Mouse (Mus musculus): ENCODE results near the gene S1pr5. TPM values are rescaled to one million over a fixed set of nuclear protein-coding genes. Genes with fewer than 3 reads are reported as not detected.
"Not testable (repeated sequence)": the region's sequence is repeated elsewhere in the genome, so short reads cannot be mapped to it uniquely, and the experiment has no call there.

The S1pr5 gene
- total RNA-seq, 2 experiments from 2014 or later = 0.09 to 0.12 TPM

DNA sequence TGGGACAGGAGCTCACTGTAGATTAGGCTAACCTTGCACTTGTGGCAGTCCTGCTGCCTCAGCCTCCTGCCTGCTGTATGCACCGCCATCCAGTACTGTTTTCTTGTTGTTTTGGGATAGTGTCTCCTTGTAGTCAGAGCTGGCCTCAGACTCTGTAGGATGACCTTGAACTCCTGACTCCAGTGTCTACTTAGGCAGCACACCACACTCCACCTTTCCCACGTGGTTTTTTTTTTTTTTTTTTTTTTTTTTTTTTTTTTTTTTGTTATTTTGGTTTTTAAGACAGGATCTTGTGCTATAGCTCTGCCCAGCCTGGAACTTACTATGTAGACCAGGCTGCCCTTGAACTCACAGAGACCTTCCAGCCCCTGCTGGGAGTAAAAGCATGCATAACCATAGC is 39.6 kb downstream of the S1pr5 start:
- DNase-seq (ENCODE audit: low spot score) = no peak

DNA sequence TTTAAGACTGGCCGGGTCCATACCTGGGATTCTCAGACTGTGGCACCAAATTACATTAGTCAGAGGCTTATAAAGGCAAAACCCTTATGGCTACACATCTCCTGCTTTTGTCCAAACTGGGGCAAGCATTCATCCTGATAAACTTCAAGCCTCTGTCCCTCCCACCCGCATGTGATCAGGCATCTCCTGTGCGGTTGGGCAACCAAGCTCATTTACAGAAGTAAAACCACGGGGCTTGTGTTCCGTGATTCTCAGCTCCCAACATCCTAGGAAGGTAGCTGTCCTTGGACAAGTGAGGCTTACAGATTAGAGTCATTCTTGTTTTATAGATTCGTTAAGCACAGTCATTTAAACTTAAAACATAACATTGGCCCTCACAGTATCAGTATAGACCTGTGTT is 41.4 kb downstream of the S1pr5 start:
- no peak for DNase-seq (ENCODE audit: low spot score)

GRCm38 (mm10) chr9:21204528-21205272 is 43.5 kb downstream of the S1pr5 start:
- DNase-seq (ENCODE audit: low spot score) = no peak

DNA sequence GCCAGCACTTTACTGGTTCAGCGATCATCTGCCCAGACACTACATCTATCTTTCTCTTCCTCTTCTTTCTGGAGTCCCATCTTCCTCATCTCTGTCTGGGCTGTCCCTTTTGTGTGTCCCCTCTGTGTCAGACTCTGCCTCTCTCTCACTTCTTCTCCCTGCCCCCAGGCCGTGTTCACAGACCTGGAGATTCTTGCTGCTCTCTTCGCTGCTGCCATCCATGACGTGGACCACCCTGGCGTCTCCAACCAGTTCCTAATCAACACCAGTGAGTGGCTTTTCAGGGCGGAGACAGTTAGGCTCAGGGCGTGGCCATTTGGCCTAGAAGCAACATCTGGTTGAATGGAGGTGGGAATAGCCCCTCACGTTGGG is 44.1 kb downstream of the S1pr5 start:
- no peak for DNase-seq (ENCODE audit: low spot score)

GRCm38 (mm10) chr9:21198960-21199359 is 49.3 kb downstream of the S1pr5 start:
- DNase-seq (ENCODE audit: low spot score) = no peak

- no peak for DNase-seq (ENCODE audit: low spot score)
These were observed 50.3 kb downstream of the S1pr5 start for GRCm38 (mm10) chr9:21197981-21198380.

DNA sequence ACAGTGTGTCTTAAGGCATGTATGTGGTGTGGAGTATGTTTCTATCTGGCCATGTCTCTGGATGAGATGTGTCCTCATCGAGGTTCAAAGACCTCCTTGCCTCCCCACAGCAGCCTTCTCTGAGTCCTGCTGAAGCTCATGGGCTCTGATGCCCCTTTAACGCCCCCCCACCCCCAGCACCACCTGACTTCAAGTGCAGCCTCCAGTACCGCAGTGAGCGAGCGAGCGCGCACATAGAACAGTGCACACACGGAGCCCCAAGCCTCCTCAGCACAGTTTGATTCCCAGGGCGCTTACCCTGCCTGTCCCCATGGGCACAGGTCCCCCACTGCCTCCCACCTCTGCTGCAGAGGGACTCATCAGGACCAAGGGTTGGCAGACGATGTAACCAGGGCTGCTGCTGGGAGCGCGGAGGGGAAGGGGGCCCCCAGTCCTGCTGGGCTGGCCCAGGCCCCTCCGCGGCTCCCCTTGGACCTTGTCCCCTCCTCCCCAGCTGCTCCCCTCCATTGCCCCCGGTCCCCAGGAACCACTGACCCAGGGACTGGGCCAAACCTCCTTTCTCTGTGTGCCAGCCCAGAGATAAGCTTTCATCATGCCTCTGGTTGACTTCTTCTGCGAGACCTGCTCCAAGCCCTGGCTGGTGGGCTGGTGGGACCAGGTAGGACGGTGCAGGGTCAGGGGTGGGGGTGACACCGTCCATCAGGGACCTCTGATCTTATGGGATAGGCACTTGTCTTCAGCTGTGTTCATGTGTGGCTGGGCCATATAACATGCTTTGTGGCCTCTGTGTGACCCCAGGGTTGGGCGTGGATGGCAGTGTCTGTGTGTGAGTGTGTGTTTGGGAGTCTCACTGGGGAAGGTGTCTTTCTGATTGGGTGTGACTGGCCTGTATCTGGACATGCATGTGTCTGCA is 51.5 kb downstream of the S1pr5 start:
- DNase-seq (ENCODE audit: low spot score) = no peak

DNA sequence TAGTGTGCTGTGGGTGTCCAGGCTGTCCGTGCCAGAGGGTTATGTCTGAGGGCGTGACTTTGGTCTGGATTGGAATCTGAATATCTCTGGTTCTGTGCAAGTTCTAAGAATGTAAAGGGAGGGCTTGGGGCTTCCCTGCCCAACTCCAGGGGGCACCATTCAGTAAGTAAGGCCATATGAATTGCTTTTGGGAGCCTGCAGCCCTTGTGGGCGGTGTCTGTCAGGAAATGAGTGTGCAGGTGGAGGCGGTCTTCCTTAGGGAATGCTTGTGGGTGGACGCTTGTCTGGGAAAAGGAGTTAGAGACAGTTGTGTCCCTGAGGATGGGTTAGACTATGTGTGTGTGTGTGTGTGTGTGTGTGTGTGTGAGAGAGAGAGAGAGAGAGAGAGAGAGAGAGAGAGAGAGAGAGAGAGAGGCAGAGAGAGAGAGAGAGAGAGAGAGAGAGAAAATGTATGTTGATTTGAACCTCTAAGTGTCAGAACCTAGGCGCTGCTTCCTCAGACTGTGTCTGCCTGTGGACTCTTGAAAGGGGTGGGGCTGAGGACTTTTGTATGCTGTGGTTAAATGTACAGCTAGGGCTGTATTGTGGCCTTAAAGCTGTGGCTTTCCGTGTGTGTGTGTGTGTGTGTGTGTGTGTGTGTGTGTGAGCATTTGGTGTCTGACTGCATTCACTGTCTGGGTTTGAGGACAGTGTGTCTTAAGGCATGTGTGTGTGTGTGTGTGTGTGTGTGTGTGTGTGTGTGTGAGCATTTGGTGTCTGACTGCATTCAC is 52.3 kb downstream of the S1pr5 start:
- DNase-seq (ENCODE audit: low spot score) = not testable (repeated sequence)

DNA sequence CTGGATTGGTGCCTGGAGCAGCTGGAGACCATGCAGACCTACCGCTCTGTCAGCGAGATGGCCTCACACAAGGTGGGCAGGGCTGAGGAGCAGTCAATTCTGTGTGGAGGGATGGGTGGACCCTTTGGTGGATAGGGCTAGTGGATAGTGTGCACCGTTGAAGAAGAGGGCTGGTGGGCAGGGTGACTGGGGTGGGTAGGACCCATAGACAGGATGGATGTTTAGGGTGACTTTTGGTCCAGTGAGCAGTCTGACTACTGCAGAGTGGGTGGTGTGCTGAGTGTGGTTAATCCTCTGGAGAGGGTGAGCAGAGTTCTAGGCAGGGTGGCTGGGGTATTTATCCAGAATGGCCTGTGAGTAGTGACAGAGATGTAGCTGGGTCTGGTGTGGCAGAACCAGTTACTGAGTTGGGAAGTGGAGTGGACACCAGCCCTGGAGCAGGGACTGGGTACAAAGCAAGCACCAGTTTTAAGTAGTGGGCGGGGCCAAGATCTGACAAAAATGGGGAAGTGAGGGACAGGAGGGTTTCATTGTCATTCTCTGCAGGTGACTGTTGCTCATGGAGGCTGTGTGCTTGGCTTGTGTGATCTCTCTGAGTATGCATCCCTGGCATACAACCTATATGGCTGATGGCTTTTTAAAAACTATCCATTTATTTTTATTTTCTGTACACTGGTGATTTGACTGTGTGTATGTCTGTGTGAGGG is 53.3 kb downstream of the S1pr5 start:
- no peak for DNase-seq (ENCODE audit: low spot score)

DNA sequence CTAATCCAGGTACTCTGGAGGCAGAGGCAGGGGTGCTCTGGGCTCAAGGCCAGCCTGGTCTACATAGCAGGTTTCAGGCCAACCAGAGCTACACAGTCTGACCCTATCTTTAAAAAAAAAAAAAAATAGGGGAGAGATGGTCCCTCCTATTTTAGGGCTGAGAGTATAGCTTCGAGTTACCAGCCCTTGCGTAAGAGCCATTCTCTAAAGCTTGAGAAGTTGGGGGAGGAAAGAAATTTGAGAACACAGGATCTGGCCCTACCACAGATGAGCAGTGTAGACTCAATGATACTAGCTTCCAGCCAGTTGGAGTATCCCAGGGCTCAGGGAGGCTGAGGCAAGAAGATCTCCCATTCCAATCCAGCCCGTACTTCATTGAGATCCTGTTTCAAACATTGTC is 54.5 kb downstream of the S1pr5 start:
- no peak for DNase-seq (ENCODE audit: low spot score)

Other genes starting within 250 kb of the S1pr5 start
- gene Mrpl4, start 245.7 kb downstream of the S1pr5 start, total RNA-seq (2021) = 10 to 100 TPM; 57.9 to 58.8 TPM
- gene Icam1, start 232.5 kb downstream of the S1pr5 start, total RNA-seq (2021) = 1 to 10 TPM; 1.6 to 3.0 TPM
- gene Icam4, start 219.1 kb downstream of the S1pr5 start, total RNA-seq (2021) = 1 to 10 TPM; 1.4 to 2.8 TPM
- not detected for gene Icam5, start 216.4 kb downstream of the S1pr5 start, total RNA-seq (2021)
- not detected for gene Zglp1, start 181.3 kb downstream of the S1pr5 start, total RNA-seq (2021)
- gene Gm49373, start 175.3 kb downstream of the S1pr5 start, total RNA-seq (2021) = under 1 TPM; 0.17 to 0.34 TPM
- gene Fdx1l, start 174.8 kb downstream of the S1pr5 start, total RNA-seq (2021) = 10 to 100 TPM; 46.9 to 48.4 TPM
- under 1 TPM; 0.43 to 0.64 TPM for gene Gm38431, start 156.4 kb downstream of the S1pr5 start, total RNA-seq (2021)
- gene Raver1, start 156.4 kb downstream of the S1pr5 start, total RNA-seq (2021) = 10 to 100 TPM; 16.8 to 20.2 TPM
- gene Tyk2, start 117.2 kb downstream of the S1pr5 start, total RNA-seq (2021) = 1 to 10 TPM; 5.0 to 6.1 TPM
- gene Cdc37, start 98.5 kb downstream of the S1pr5 start, total RNA-seq (2021) = 100 to 1,000 TPM; 128 to 140 TPM
- 10 to 100 TPM; 45.0 to 52.4 TPM for gene Pde4a, start 82.7 kb downstream of the S1pr5 start, total RNA-seq (2021)
- gene Keap1, start 9.1 kb downstream of the S1pr5 start, total RNA-seq (2021) = 10 to 100 TPM; 50.8 to 51.5 TPM
- 10 to 100 TPM; 64.7 to 67.6 TPM for gene Atg4d, start 16.9 kb upstream of the S1pr5 start, total RNA-seq (2021)
- 1 to 10 TPM; 8.0 to 9.3 TPM for gene Kri1, start 39.5 kb upstream of the S1pr5 start, total RNA-seq (2021)
- 1 to 10 TPM; 8.0 to 8.3 TPM for gene Cdkn2d, start 43.0 kb upstream of the S1pr5 start, total RNA-seq (2021)
- gene Ap1m2, start 63.9 kb upstream of the S1pr5 start, total RNA-seq (2021) = not detected
- 100 to 1,000 TPM; 159 to 162 TPM for gene Slc44a2, start 72.3 kb upstream of the S1pr5 start, total RNA-seq (2021)
- 10 to 100 TPM; 17.3 to 22.2 TPM for gene Ilf3, start 119.4 kb upstream of the S1pr5 start, total RNA-seq (2021)
- gene Qtrt1, start 163.4 kb upstream of the S1pr5 start, total RNA-seq (2021) = 1 to 10 TPM; 5.8 to 6.3 TPM
- 10 to 100 TPM; 37.0 to 38.6 TPM for gene Dnm2, start 176.5 kb upstream of the S1pr5 start, total RNA-seq (2021)